Mouse (Mus musculus) heart, adult 2 months (tissue): ENCODE measurements around the gene Cuedc1.
A peak's percentile ranks its signal among the peaks of the same experiment; 100 is the strongest.

Experiments
- CTCF ChIP-seq: fragments of 200-600 bp; IDR thresholded peaks from 2 replicates; pipeline ENCODE4 v1.8.1; 2022; ENCODE audit warnings: antibody characterized with exemption, mild to moderate bottlenecking, moderate library complexity
- EP300 ChIP-seq: fragments of 200-500 bp; IDR thresholded peaks from 2 replicates; pipeline ENCODE4 v1.6.1; 2011; ENCODE audit warnings: low read depth, low read length, control low read depth; ENCODE audit not compliant: insufficient read depth
- POLR2A ChIP-seq: fragments of 200-500 bp; IDR thresholded peaks from 2 replicates; pipeline ENCODE4 v1.6.1; 2011; ENCODE audit warnings: mild to moderate bottlenecking, low read depth, low read length, control low read depth; ENCODE audit not compliant: insufficient read depth

DNA sequence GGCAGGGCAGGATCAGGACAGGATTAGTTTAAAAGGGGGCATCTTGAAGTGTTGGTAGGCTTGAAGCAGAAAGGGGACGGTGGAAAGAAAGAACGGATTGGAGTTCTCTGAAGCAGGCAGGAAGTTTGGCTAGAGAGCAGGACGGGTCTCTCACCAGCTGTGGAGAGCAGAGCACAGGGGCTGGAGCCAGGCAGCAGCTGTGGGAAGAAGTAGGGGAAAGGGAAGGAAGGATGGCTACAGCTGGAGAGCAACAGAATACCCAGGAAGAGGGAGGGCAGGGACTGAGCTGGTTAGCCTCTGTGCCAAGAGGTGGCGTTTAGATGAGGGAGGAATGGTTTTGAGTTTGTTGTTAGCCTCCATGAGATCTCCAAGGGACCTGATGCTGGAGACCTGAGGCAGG lies 685 bp upstream of the Cuedc1 start:
- TF ChIP-seq CTCF (no peak), POLR2A (peak; percentile 55; the same call in 1 of the 2 replicates), EP300 (0 out of 2 replicates have a peak, but pooled peaks have one; percentile 48)
